Mouse (Mus musculus): ENCODE measurements around the gene Elp1.

GRCm38 (mm10) chr4:56746345-56746744 lies 55.8 kb downstream of the Elp1 start:
- TF ChIP-seq CTCF (IDR thresholded peaks at IDR 0.05; ENCODE audit: low read depth, low read length) (no peak), GATA2 (IDR thresholded peaks at IDR 0.05; ENCODE audit: borderline replicate concordance, low read depth, low read length) (no peak), TAL1 (conservative IDR thresholded peaks at IDR 0.05; ENCODE audit: low read depth, low read length) (no peak), GATA1 (IDR thresholded peaks at IDR 0.05; ENCODE audit: borderline replicate concordance, low read length) (no peak), POLR2AphosphoS5 (IDR thresholded peaks at IDR 0.05; ENCODE audit: insufficient replicate concordance, low read depth, low read length) (no peak)
